9 mouse cellular contexts compared by ENCODE assay signal in genomic region chr10:64086567-64087391, GRCm38 (mm10). TPM values are rescaled to one million over a fixed set of nuclear protein-coding genes. Genes with fewer than 3 reads are reported as not detected.
DNase-seq lines count a peak whose midpoint lies in the region; ATAC-seq and TF ChIP-seq lines count a peak whose summit lies in the region.
"Had no signal": no experiment of that assay in that cellular context is flagged by ENCODE, and none has a peak within 500 bp of the region (broad histone marks: within the 10 kb centered on the region; RNA-seq: fewer than 3 reads in every experiment).

No protein-coding gene starts in this region.

- 9% methylated on average over 12 of the region's 12 CpGs for WGBS in heart, embryonic 15.5 days
- WGBS in cerebellum, adult 2 months, result 2% methylated on average over 12 of the region's 12 CpGs
- WGBS in forebrain, embryonic 13.5 days, result 3% methylated on average over 12 of the region's 12 CpGs
- 4% methylated on average over 12 of the region's 12 CpGs for WGBS in midbrain, embryonic 11.5 days

- ATAC-seq in heart, embryonic 15.5 days (replicated peaks; ENCODE audit: insufficient number of reproducible peaks, insufficient read depth, low FRiP score, low read depth), result no peak
- no peak for ATAC-seq in forebrain, embryonic 13.5 days
- ATAC-seq in midbrain, embryonic 11.5 days (ENCODE audit: low FRiP score), result peak; percentile 34; the same call in 1 of the 2 replicates

- DNase-seq in heart, postnatal 25 days (ENCODE audit: low spot score), result no peak
- peak; percentile 50 to 65 for DNase-seq in cerebellum, adult 2 months
- DNase-seq in midbrain, embryonic 11.5 days (ENCODE audit: low spot score, missing footprints), result peak; percentile 91
- no peak for DNase-seq in thymus, postnatal 4 days
- DNase-seq in gastrocnemius, postnatal 25 days, result no peak
- no peak for DNase-seq in thymus, postnatal 0 days (ENCODE audit: low spot score)

- no peak for TF ChIP-seq CTCF in cerebellum, adult 2 months (IDR thresholded peaks at IDR 0.05; ENCODE audit: borderline replicate concordance, insufficient read depth, low read depth, low read length)

- no peak overlapping the region for H3K27ac ChIP-seq in heart, embryonic 15.5 days
- peak overlapping the region; percentile 86 for H3K27ac ChIP-seq in cerebellum, adult 2 months (ENCODE audit: insufficient read depth, low read length)
- no peak overlapping the region for H3K27ac ChIP-seq in forebrain, embryonic 13.5 days
- H3K27ac ChIP-seq in midbrain, embryonic 11.5 days (ENCODE audit: low read depth, low read length), result no peak overlapping the region

- H3K27me3 ChIP-seq in heart, embryonic 15.5 days, result peaks cover 12% of the 10 kb centered on the region
- no peaks in the 10 kb centered on the region for H3K27me3 ChIP-seq in cerebellum, adult 2 months (ENCODE audit: control insufficient read depth, insufficient read depth, low read length)
- H3K27me3 ChIP-seq in forebrain, embryonic 13.5 days, result peaks cover 16% of the 10 kb centered on the region
- peaks cover 13% of the 10 kb centered on the region for H3K27me3 ChIP-seq in midbrain, embryonic 11.5 days (ENCODE audit: control insufficient read depth, insufficient read depth, low read length)

- intact Hi-C loops in heart, postnatal 25 days (cut with DNase I), result loop anchor here (10.0 kb wide), 3 partner anchors 188 to 668 kb away; no protein-coding TSS in a partner anchor

- H3K4me1 ChIP-seq in heart, embryonic 15.5 days (replicated peaks), result peaks cover 30% of the 10 kb centered on the region
- H3K4me1 ChIP-seq in cerebellum, adult 2 months (ENCODE audit: control insufficient read depth, insufficient read depth, low read length), result peaks cover 3% of the 10 kb centered on the region; the same call in 1 of the 2 replicates
- H3K4me1 ChIP-seq in forebrain, embryonic 13.5 days, result peaks cover 45% of the 10 kb centered on the region
- H3K4me1 ChIP-seq in midbrain, embryonic 11.5 days (ENCODE audit: control insufficient read depth, insufficient read depth, low read length), result peaks cover 7% of the 10 kb centered on the region

- H3K4me2 ChIP-seq in heart, embryonic 15.5 days, result peak overlapping the region; percentile 71
- peak overlapping the region; percentile 89 for H3K4me2 ChIP-seq in forebrain, embryonic 13.5 days
- H3K4me2 ChIP-seq in midbrain, embryonic 11.5 days, result peak overlapping the region; percentile 70

- H3K9me3 ChIP-seq in heart, embryonic 15.5 days (replicated peaks), result no peaks in the 10 kb centered on the region
- no peaks in the 10 kb centered on the region for H3K9me3 ChIP-seq in forebrain, embryonic 13.5 days (replicated peaks)
- H3K9me3 ChIP-seq in midbrain, embryonic 11.5 days (ENCODE audit: control insufficient read depth, low read length), result no peaks in the 10 kb centered on the region

- H3K9ac ChIP-seq in heart, embryonic 15.5 days, result no peak overlapping the region
- peak overlapping the region; percentile 30; the same call in 1 of the 2 replicates for H3K9ac ChIP-seq in forebrain, embryonic 13.5 days
- H3K9ac ChIP-seq in midbrain, embryonic 11.5 days (ENCODE audit: low read length), result peak overlapping the region; percentile 27; the same call in 1 of the 2 replicates

- H3K4me3 ChIP-seq in heart, embryonic 15.5 days, result 0 out of 2 replicates have a peak overlapping the region, but pooled peaks have one; percentile 2
- H3K4me3 ChIP-seq in cerebellum, adult 2 months (replicated peaks; ENCODE audit: insufficient read depth, low read depth, low read length), result peak overlapping the region; percentile 78
- H3K4me3 ChIP-seq in forebrain, embryonic 13.5 days, result peak overlapping the region; percentile 49
- peak overlapping the region; percentile 38 for H3K4me3 ChIP-seq in midbrain, embryonic 11.5 days (ENCODE audit: low read depth, low read length)

- TF ChIP-seq POLR2A in cerebellum, adult 2 months (IDR thresholded peaks at IDR 0.05; ENCODE audit: borderline replicate concordance, insufficient read depth, low read length), result no peak

- H3K36me3 ChIP-seq in heart, embryonic 15.5 days, result no peaks in the 10 kb centered on the region
- H3K36me3 ChIP-seq in forebrain, embryonic 13.5 days (ENCODE audit: poor library complexity, severe bottlenecking), result no peaks in the 10 kb centered on the region
- no peaks in the 10 kb centered on the region for H3K36me3 ChIP-seq in midbrain, embryonic 11.5 days (ENCODE audit: control insufficient read depth, insufficient read depth, low read length)

RNA-seq across cellular contexts. Expression of gene Lrrtm3, which starts 3.3 kb away (rescaled TPM):
- polyA plus RNA-seq in heart, embryonic 15.5 days (2015; fragmentation: Nextera tagmentation; extraction: Ambion mirVana), result 1.5 TPM in 2 replicates
- total RNA-seq in heart, postnatal 25 days (2021), result under 1 TPM in 1 of 2 experiments, not detected in 1; 0.21 TPM
- 72.7 and 73.6 TPM in 2 replicates for polyA plus RNA-seq in cerebellum, adult 2 months (2012; rRNA removed)
- polyA plus RNA-seq in forebrain, embryonic 13.5 days (2015; fragmentation: Nextera tagmentation; extraction: Ambion mirVana), result 8.1 and 11.7 TPM in 2 replicates
- 2.1 and 2.6 TPM in 2 replicates for polyA plus RNA-seq in midbrain, embryonic 11.5 days (2014; fragmentation: Nextera tagmentation; extraction: Ambion mirVana)
- total RNA-seq in gastrocnemius, postnatal 25 days (2021), result under 1 TPM in 1 of 2 experiments, not detected in 1; 0.19 TPM
- polyA plus RNA-seq in thymus, postnatal 0 days (2015; fragmentation: Nextera tagmentation; extraction: Ambion mirVana), result 0.58 and 1.1 TPM in 2 replicates
- total RNA-seq: common myeloid progenitor, adult 5-6 weeks had no signal

Comparison
In these comparisons a context has a peak if more than half of its experiments do, and no peak if none do; other contexts are left out.
1. H3K4me3 ChIP-seq: peak in every context shown above with its lines; median percentile 78 in cerebellum, adult 2 months; 49 in forebrain, embryonic 13.5 days; 38 in midbrain, embryonic 11.5 days; 2 in heart, embryonic 15.5 days.
2. DNase-seq: peak in cerebellum, adult 2 months (2 of 2) and midbrain, embryonic 11.5 days (single experiment); none in heart, postnatal 25 days (single experiment), thymus, postnatal 4 days (single experiment), gastrocnemius, postnatal 25 days (single experiment) and thymus, postnatal 0 days (single experiment).
3. Peak in every context shown above with its lines, with median percentiles within 50 percentile points of each other: H3K4me2 ChIP-seq.